Mouse (Mus musculus): ENCODE data around the gene Mgme1. TPM values are rescaled to one million over a fixed set of nuclear protein-coding genes. Genes with fewer than 3 reads are reported as not detected.

Mgme1 gene
- polyA plus RNA-seq, 2 experiments, result 5.9 to 9.2 TPM

- H3K9me3 ChIP-seq (ENCODE audit: control insufficient read depth, low read length), result peaks cover 4% of the 10 kb centered on the region; the same call in 1 of the 2 replicates
- H3K9ac ChIP-seq (replicated peaks), result no peak overlapping the region
- ATAC-seq (ENCODE audit: insufficient read depth) (no peak), DNase-seq (ENCODE audit: low read depth in 3 of 3, low spot score in 3 of 3) (no peak)
- H3K27ac ChIP-seq, result no peak overlapping the region
- H3K27me3 ChIP-seq (ENCODE audit: control insufficient read depth, insufficient read depth, low read length), result no peaks in the 10 kb centered on the region
- WGBS (ENCODE audit: insufficient replicate concordance), result 48% methylated on average over 9 of the region's 9 CpGs
- H3K4me2 ChIP-seq (ENCODE audit: low read depth), result no peak overlapping the region
- no peak overlapping the region for H3K4me3 ChIP-seq (ENCODE audit: insufficient read depth in 1 of 2, low read depth in 2 of 2, low read length in 2 of 2)
- H3K4me1 ChIP-seq (replicated peaks; ENCODE audit: control insufficient read depth in 2 of 2, insufficient read depth in 2 of 2, low read length in 1 of 2), result no peaks in the 10 kb centered on the region
- TF ChIP-seq CTCF (IDR thresholded peaks at IDR 0.05; ENCODE audit: low read depth), result no peak
- TF ChIP-seq EP300 (IDR thresholded peaks at IDR 0.05; ENCODE audit: low read depth), result no peak
- H3K36me3 ChIP-seq (replicated peaks; ENCODE audit: control insufficient read depth, insufficient read depth, low read depth), result no peaks in the 10 kb centered on the region
These were observed 33.5 kb upstream of the Mgme1 start for GRCm38 (mm10) chr2:144236791-144237584.

GRCm38 (mm10) chr2:144238341-144238740 is 32.1 kb upstream of the Mgme1 start:
- no peak overlapping the region for H3K9ac ChIP-seq (replicated peaks)
- DNase-seq (ENCODE audit: low read depth in 3 of 3, low spot score in 3 of 3) (no peak), ATAC-seq (ENCODE audit: insufficient read depth) (no peak)
- no peak overlapping the region for H3K4me3 ChIP-seq (ENCODE audit: insufficient read depth in 1 of 2, low read depth in 2 of 2, low read length in 2 of 2)
- H3K4me1 ChIP-seq (replicated peaks; ENCODE audit: control insufficient read depth in 2 of 2, insufficient read depth in 2 of 2, low read length in 1 of 2), result no peaks in the 10 kb centered on the region
- TF ChIP-seq EP300 (IDR thresholded peaks at IDR 0.05; ENCODE audit: low read depth) (no peak), CTCF (IDR thresholded peaks at IDR 0.05; ENCODE audit: low read depth) (no peak)
- 80% methylated on average over 6 of the region's 6 CpGs for WGBS (ENCODE audit: insufficient replicate concordance)
- H3K27me3 ChIP-seq (ENCODE audit: control insufficient read depth, insufficient read depth, low read length), result no peaks in the 10 kb centered on the region
- no peak overlapping the region for H3K4me2 ChIP-seq (ENCODE audit: low read depth)
- H3K27ac ChIP-seq, result no peak overlapping the region
- H3K9me3 ChIP-seq (ENCODE audit: control insufficient read depth, low read length), result peaks cover 4% of the 10 kb centered on the region; the same call in 1 of the 2 replicates
- no peaks in the 10 kb centered on the region for H3K36me3 ChIP-seq (replicated peaks; ENCODE audit: control insufficient read depth, insufficient read depth, low read depth)

- Histone ChIP-seq H3K4me3 (ENCODE audit: insufficient read depth in 1 of 2, low read depth in 2 of 2, low read length in 2 of 2) (no peak overlapping the region), H3K27me3 (ENCODE audit: control insufficient read depth, insufficient read depth, low read length) (no peaks in the 10 kb centered on the region), H3K4me1 (replicated peaks; ENCODE audit: control insufficient read depth in 2 of 2, insufficient read depth in 2 of 2, low read length in 1 of 2) (no peaks in the 10 kb centered on the region), H3K36me3 (replicated peaks; ENCODE audit: control insufficient read depth, insufficient read depth, low read depth) (no peaks in the 10 kb centered on the region), H3K9ac (replicated peaks) (no peak overlapping the region), H3K4me2 (ENCODE audit: low read depth) (no peak overlapping the region), H3K9me3 (ENCODE audit: control insufficient read depth, low read length) (peaks cover 4% of the 10 kb centered on the region; the same call in 1 of the 2 replicates), H3K27ac (no peak overlapping the region)
- TF ChIP-seq EP300 (IDR thresholded peaks at IDR 0.05; ENCODE audit: low read depth) (no peak), CTCF (IDR thresholded peaks at IDR 0.05; ENCODE audit: low read depth) (no peak)
- no peak for ATAC-seq (ENCODE audit: insufficient read depth)
- no peak for DNase-seq (ENCODE audit: low read depth in 3 of 3, low spot score in 3 of 3)
- WGBS (ENCODE audit: insufficient replicate concordance), result 40% methylated on average over 2 of the region's 2 CpGs
These were observed 31.1 kb upstream of the Mgme1 start for GRCm38 (mm10) chr2:144239318-144239717.

GRCm38 (mm10) chr2:144240095-144240899 is 30.2 kb upstream of the Mgme1 start:
- Histone ChIP-seq H3K4me3 (ENCODE audit: insufficient read depth in 1 of 2, low read depth in 2 of 2, low read length in 2 of 2) (no peak overlapping the region), H3K27me3 (ENCODE audit: control insufficient read depth, insufficient read depth, low read length) (no peaks in the 10 kb centered on the region), H3K9me3 (ENCODE audit: control insufficient read depth, low read length) (no peaks in the 10 kb centered on the region), H3K9ac (replicated peaks) (no peak overlapping the region), H3K4me2 (ENCODE audit: low read depth) (no peak overlapping the region), H3K4me1 (replicated peaks; ENCODE audit: control insufficient read depth in 2 of 2, insufficient read depth in 2 of 2, low read length in 1 of 2) (no peaks in the 10 kb centered on the region), H3K36me3 (replicated peaks; ENCODE audit: control insufficient read depth, insufficient read depth, low read depth) (no peaks in the 10 kb centered on the region), H3K27ac (no peak overlapping the region)
- 48% methylated on average over 3 of the region's 3 CpGs for WGBS (ENCODE audit: insufficient replicate concordance)
- no peak for DNase-seq (ENCODE audit: low read depth in 3 of 3, low spot score in 3 of 3)
- no peak for ATAC-seq (ENCODE audit: insufficient read depth)
- TF ChIP-seq EP300 (IDR thresholded peaks at IDR 0.05; ENCODE audit: low read depth), result no peak

- no peak for ATAC-seq (ENCODE audit: insufficient read depth)
- no peak overlapping the region for H3K27ac ChIP-seq
- TF ChIP-seq CTCF (IDR thresholded peaks at IDR 0.05; ENCODE audit: low read depth), result no peak
- DNase-seq (ENCODE audit: low read depth in 3 of 3, low spot score in 3 of 3), result no peak
- no peaks in the 10 kb centered on the region for H3K27me3 ChIP-seq (ENCODE audit: control insufficient read depth, insufficient read depth, low read length)
- no peak overlapping the region for H3K9ac ChIP-seq (replicated peaks)
- H3K4me2 ChIP-seq (ENCODE audit: low read depth), result no peak overlapping the region
- 40% methylated on average over 7 of the region's 7 CpGs for WGBS (ENCODE audit: insufficient replicate concordance)
- no peaks in the 10 kb centered on the region for H3K9me3 ChIP-seq (ENCODE audit: control insufficient read depth, low read length)
- H3K36me3 ChIP-seq (replicated peaks; ENCODE audit: control insufficient read depth, insufficient read depth, low read depth), result peaks cover 12% of the 10 kb centered on the region
- H3K4me1 ChIP-seq (replicated peaks; ENCODE audit: control insufficient read depth in 2 of 2, insufficient read depth in 2 of 2, low read length in 1 of 2), result no peaks in the 10 kb centered on the region
- no peak overlapping the region for H3K4me3 ChIP-seq (ENCODE audit: insufficient read depth in 1 of 2, low read depth in 2 of 2, low read length in 2 of 2)
These were observed 25.0 kb upstream of the Mgme1 start for GRCm38 (mm10) chr2:144245464-144245863.

Measured in liver, embryonic 14.5 days (tissue).